Mouse (Mus musculus) embryonic stem cell, embryonic (primary cell): ENCODE results near the gene Kbtbd13.
"Not testable (repeated sequence)": the region's sequence is repeated elsewhere in the genome, so short reads cannot be mapped to it uniquely, and the experiment has no call there.

Experiments
- CTCF ChIA-PET, 4 experiments: fragments of 300-600 bp in 2 of 4; fragments of 350-600 bp in 2 of 4; sonication (Branson Sonifier 250); formaldehyde crosslinking; loops; one replicate each; lab custom pipeline; 2022; ENCODE audit warnings: inconsistent platforms in 2 of 4; lab: Charles Lee
- POLR2A ChIA-PET, 4 experiments: fragments of 300-600 bp in 2 of 4; fragments of 350-600 bp in 2 of 4; sonication (Branson Sonifier 250); formaldehyde crosslinking; loops; one replicate each; lab custom pipeline; 2022; ENCODE audit warnings: antibody characterized with exemption in 4 of 4, inconsistent platforms in 1 of 4; lab: Charles Lee

Gene Kbtbd13

GRCm38 (mm10) chr9:65345439-65345838, 46.0 kb downstream of the Kbtbd13 start:
- POLR2A ChIA-PET: interaction anchor here (0.6 to 2.2 kb wide), 30 partner anchors 8 to 255 kb away, joined by 3 to 8 read pairs (median 4); partner anchors contain the start of genes Mtfmt (in 3 of the 4), Plekho2 (in 1 of the 4) and Ubap1l (in 1 of the 4)
- CTCF ChIA-PET: not testable (repeated sequence)

DNA sequence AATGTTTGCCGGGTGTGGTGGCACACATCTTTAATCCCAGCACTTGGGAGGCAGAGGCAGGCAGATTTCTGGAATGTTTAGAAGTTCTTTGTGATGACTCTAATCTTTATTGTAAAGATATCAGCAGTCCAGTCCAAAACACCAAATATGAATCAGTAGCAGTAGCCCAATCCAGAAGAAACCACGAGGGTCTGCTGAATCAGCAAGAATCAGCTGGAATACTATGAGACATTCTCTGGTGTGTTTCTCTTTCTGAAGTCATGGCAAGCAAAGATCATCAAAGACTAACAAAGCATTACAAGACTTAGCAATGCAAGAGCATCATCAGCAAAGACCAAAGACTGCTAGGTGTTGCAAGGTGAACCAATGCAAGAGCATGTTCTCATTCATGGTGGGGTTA, 51.0 kb downstream of the Kbtbd13 start:
- CTCF ChIA-PET: no interaction called here
- POLR2A ChIA-PET: interaction anchor here in 2 of 4 experiments (0.6 to 2.1 kb wide), 2 partner anchors 9 to 162 kb away, joined by 4 to 5 read pairs; no protein-coding TSS in a partner anchor

DNA sequence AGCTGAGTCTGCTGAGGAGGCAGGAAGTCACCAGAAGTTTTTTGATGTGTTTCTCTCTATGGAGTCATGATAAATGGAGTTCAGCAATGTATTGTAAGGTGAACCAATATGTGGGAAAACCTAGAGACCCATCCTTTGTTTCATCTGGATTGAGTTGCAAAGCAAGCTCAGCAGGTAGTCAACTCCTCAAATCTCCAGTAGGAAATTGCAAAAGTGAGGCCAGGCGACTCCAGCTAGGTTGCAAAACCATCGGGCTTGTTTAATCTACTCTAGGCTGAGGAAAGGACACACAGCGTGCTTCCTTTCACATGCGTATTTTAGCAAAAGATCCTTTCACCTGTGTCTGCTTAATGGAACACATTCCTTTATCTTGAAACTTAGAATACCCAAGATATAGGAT, 52.3 kb downstream of the Kbtbd13 start:
- ChIA-PET POLR2A (interaction anchor here in 3 of 4 experiments (0.7 to 2.1 kb wide), 9 partner anchors 10 to 143 kb away, joined by 3 to 5 read pairs (median 3); partner anchors contain the start of gene Mtfmt (in 1 of the 3)), CTCF (no interaction called here)
